In the genomic region with DNA sequence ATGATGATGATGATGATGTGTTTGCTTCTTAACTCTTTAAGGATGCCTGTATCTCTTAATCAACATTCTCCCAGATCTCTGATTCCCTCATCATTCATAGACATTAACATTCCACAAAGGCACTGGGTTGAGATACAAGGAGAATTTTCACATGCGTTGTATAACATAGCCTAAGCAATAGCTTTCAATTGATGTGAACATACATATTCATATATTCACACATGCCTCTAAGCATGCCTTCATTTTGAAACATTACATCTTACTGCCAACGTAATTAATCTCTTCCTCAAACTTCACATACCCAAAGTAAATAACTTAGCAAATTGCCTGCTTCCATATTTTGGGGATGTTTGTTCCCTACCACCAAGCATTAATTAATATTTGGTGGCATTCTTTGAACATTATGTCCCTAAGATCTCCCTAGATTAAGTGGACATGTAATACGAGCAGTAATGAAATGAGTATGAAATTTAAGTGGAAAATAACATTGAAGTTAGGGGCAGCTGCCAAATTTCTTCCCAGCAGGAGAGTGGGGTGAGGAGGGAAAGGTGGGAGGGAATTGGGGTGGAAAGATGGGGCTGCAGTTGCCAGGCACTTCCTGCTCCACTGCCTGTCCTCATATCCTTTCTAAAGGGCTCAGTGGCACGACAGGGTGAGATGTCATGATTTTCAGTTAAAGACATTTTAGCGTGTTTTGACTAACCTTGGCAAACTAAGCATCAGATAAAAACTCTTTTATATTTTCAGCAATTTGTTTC, we compare ENCODE assay signal across 14 mouse cellular contexts.
"Had no signal": no experiment of that assay in that cellular context is flagged by ENCODE, and none has a peak within 500 bp of the region (broad histone marks: within the 10 kb centered on the region; RNA-seq: fewer than 3 reads in every experiment).

No protein-coding gene starts in this region.

- H3K27ac ChIP-seq: limb, embryonic 12.5 days; liver, embryonic 13.5 days; lung, embryonic 15.5 days; macrophage; midbrain, embryonic 15.5 days; neural tube, embryonic 12.5 days had no signal

- H3K4me1 ChIP-seq: limb, embryonic 12.5 days; liver, embryonic 13.5 days; lung, embryonic 15.5 days; megakaryocyte, embryonic 14.5 days; midbrain, embryonic 15.5 days; neural tube, embryonic 12.5 days had no signal

- H3K27me3 ChIP-seq: limb, embryonic 12.5 days; liver, embryonic 13.5 days; lung, embryonic 15.5 days; megakaryocyte, embryonic 14.5 days; midbrain, embryonic 15.5 days; neural tube, embryonic 12.5 days had no signal

- ATAC-seq: liver, postnatal 0 days; midbrain, embryonic 15.5 days had no signal

- H3K4me3 ChIP-seq: limb, embryonic 12.5 days; liver, embryonic 13.5 days; lung, embryonic 15.5 days; megakaryocyte, embryonic 14.5 days; midbrain, embryonic 15.5 days; neural tube, embryonic 12.5 days had no signal

- DNase-seq: kidney, postnatal 25 days; layer of hippocampus, adult 9-11 months; liver; liver, embryonic 13.5 days; liver, postnatal 0 days; lung, postnatal 14 days; thymus, postnatal 4 days had no signal

- H3K9ac ChIP-seq: limb, embryonic 12.5 days; liver, embryonic 13.5 days; liver, postnatal 0 days; lung, embryonic 15.5 days; midbrain, embryonic 15.5 days; neural tube, embryonic 12.5 days had no signal

- H3K4me2 ChIP-seq: limb, embryonic 12.5 days; liver, embryonic 13.5 days; lung, embryonic 15.5 days; midbrain, embryonic 11.5 days; midbrain, embryonic 15.5 days; neural tube, embryonic 12.5 days had no signal

- H3K36me3 ChIP-seq: limb, embryonic 12.5 days; liver, embryonic 13.5 days; lung, embryonic 15.5 days; midbrain, embryonic 15.5 days; neural tube, embryonic 12.5 days had no signal

- H3K9me3 ChIP-seq: limb, embryonic 12.5 days; liver, embryonic 13.5 days; lung, embryonic 15.5 days; midbrain, embryonic 15.5 days; neural tube, embryonic 12.5 days had no signal
